Mouse (Mus musculus): Measurements from ENCODE around the gene Pak6. TPM values are rescaled to one million over a fixed set of nuclear protein-coding genes. Genes with fewer than 3 reads are reported as not detected.

Gene Pak6
- polyA plus RNA-seq, 1 experiment from 2014 or later: 0.30 TPM

GRCm38 (mm10) chr2:118728337-118728736, 65.2 kb downstream of the Pak6 start, which contains the start of gene Plcb2:
Gene Plcb2, minus strand, starts transcription at chr2:118728438.
- WGBS (ENCODE audit: insufficient replicate concordance): 14% methylated on average over 7 of the region's 7 CpGs
- Histone ChIP-seq H3K4me3 (ENCODE audit: low read depth, low read length) (peak within 1 kb of the TSS; percentile 33), H3K27me3 (ENCODE audit: control insufficient read depth, insufficient read depth, low read depth, low read length) (peaks cover 3% of the 10 kb centered on the region; the same call in 1 of the 2 replicates)

GRCm38 (mm10) chr2:118729194-118729593, 66.1 kb downstream of the Pak6 start:
- no peak for ATAC-seq (ENCODE audit: low read depth)
- peak overlapping the region; percentile 69 for H3K27ac ChIP-seq (ENCODE audit: low read length)
- H3K36me3 ChIP-seq (ENCODE audit: control insufficient read depth, insufficient read depth): no peaks in the 10 kb centered on the region
- H3K4me3 ChIP-seq (ENCODE audit: low read depth, low read length): no peak overlapping the region
- H3K4me2 ChIP-seq (ENCODE audit: low read depth, low read length): peak overlapping the region; percentile 6; the same call in 1 of the 2 replicates
- H3K4me1 ChIP-seq (ENCODE audit: control insufficient read depth, low read depth, low read length): peaks cover 7% of the 10 kb centered on the region
- 8% methylated on average over 4 of the region's 4 CpGs for WGBS (ENCODE audit: insufficient replicate concordance)
- no peak overlapping the region for H3K9ac ChIP-seq (ENCODE audit: low read depth, low read length)
- H3K9me3 ChIP-seq (replicated peaks; ENCODE audit: control insufficient read depth, low read length): no peaks in the 10 kb centered on the region
- peaks cover 4% of the 10 kb centered on the region for H3K27me3 ChIP-seq (ENCODE audit: control insufficient read depth, insufficient read depth, low read depth, low read length)

More at GRCm38 (mm10) chr2:118728337-118728736, 65.2 kb downstream of the Pak6 start, which contains the start of gene Plcb2:
- H3K36me3 ChIP-seq (ENCODE audit: control insufficient read depth, insufficient read depth): no peaks in the 10 kb centered on the region
- H3K4me2 ChIP-seq (ENCODE audit: low read depth, low read length): peak within 1 kb of the TSS; percentile 10
- H3K9ac ChIP-seq (ENCODE audit: low read depth, low read length): no peak within 1 kb of the TSS
- H3K9me3 ChIP-seq (replicated peaks; ENCODE audit: control insufficient read depth, low read length): no peaks in the 10 kb centered on the region
- peaks cover 7% of the 10 kb centered on the region for H3K4me1 ChIP-seq (ENCODE audit: control insufficient read depth, low read depth, low read length)
- peak within 1 kb of the TSS; percentile 69 for H3K27ac ChIP-seq (ENCODE audit: low read length)
- peak; percentile 49 for ATAC-seq (ENCODE audit: low read depth)

- no peak overlapping the region for H3K4me3 ChIP-seq (ENCODE audit: low read depth, low read length)
- H3K27ac ChIP-seq (ENCODE audit: low read length): no peak overlapping the region; the same call in 1 of the 2 replicates
- H3K4me1 ChIP-seq (ENCODE audit: control insufficient read depth, low read depth, low read length): peaks cover 7% of the 10 kb centered on the region
- H3K4me2 ChIP-seq (ENCODE audit: low read depth, low read length): no peak overlapping the region
- H3K9me3 ChIP-seq (replicated peaks; ENCODE audit: control insufficient read depth, low read length): no peaks in the 10 kb centered on the region
- no peak overlapping the region for H3K9ac ChIP-seq (ENCODE audit: low read depth, low read length)
- WGBS (ENCODE audit: insufficient replicate concordance): 20% methylated on average over 8 of the region's 8 CpGs
- H3K27me3 ChIP-seq (ENCODE audit: control insufficient read depth, insufficient read depth, low read depth, low read length): peaks cover 6% of the 10 kb centered on the region
- H3K36me3 ChIP-seq (ENCODE audit: control insufficient read depth, insufficient read depth): no peaks in the 10 kb centered on the region
- ATAC-seq (ENCODE audit: low read depth): no peak
These were observed 66.9 kb downstream of the Pak6 start for GRCm38 (mm10) chr2:118729816-118730621.

- H3K9me3 ChIP-seq (replicated peaks; ENCODE audit: control insufficient read depth, low read length): no peaks in the 10 kb centered on the region
- no peak overlapping the region for H3K27ac ChIP-seq (ENCODE audit: low read length)
- H3K27me3 ChIP-seq (ENCODE audit: control insufficient read depth, insufficient read depth, low read depth, low read length): peaks cover 6% of the 10 kb centered on the region
- H3K36me3 ChIP-seq (ENCODE audit: control insufficient read depth, insufficient read depth): no peaks in the 10 kb centered on the region
- no peak overlapping the region for H3K4me3 ChIP-seq (ENCODE audit: low read depth, low read length)
- H3K4me2 ChIP-seq (ENCODE audit: low read depth, low read length): no peak overlapping the region
- H3K9ac ChIP-seq (ENCODE audit: low read depth, low read length): no peak overlapping the region
- ATAC-seq (ENCODE audit: low read depth): no peak
- peaks cover 7% of the 10 kb centered on the region for H3K4me1 ChIP-seq (ENCODE audit: control insufficient read depth, low read depth, low read length)
- WGBS (ENCODE audit: insufficient replicate concordance): 7% methylated on average over 3 of the region's 3 CpGs
These were observed 67.5 kb downstream of the Pak6 start for GRCm38 (mm10) chr2:118730622-118730915.

- no peak overlapping the region for H3K4me2 ChIP-seq (ENCODE audit: low read depth, low read length)
These were observed 68.9 kb downstream of the Pak6 start for GRCm38 (mm10) chr2:118731981-118732380.

GRCm38 (mm10) chr2:118733341-118733740, 70.2 kb downstream of the Pak6 start:
- Histone ChIP-seq H3K9me3 (replicated peaks; ENCODE audit: control insufficient read depth, low read length) (no peaks in the 10 kb centered on the region), H3K9ac (ENCODE audit: low read depth, low read length) (no peak overlapping the region), H3K27ac (ENCODE audit: low read length) (no peak overlapping the region), H3K4me1 (ENCODE audit: control insufficient read depth, low read depth, low read length) (peaks cover 7% of the 10 kb centered on the region), H3K4me3 (ENCODE audit: low read depth, low read length) (no peak overlapping the region), H3K27me3 (ENCODE audit: control insufficient read depth, insufficient read depth, low read depth, low read length) (peaks cover 6% of the 10 kb centered on the region), H3K4me2 (ENCODE audit: low read depth, low read length) (no peak overlapping the region), H3K36me3 (ENCODE audit: control insufficient read depth, insufficient read depth) (no peaks in the 10 kb centered on the region)
- ATAC-seq (ENCODE audit: low read depth): no peak
- WGBS (ENCODE audit: insufficient replicate concordance): 69% methylated on average over 5 of the region's 5 CpGs

More at GRCm38 (mm10) chr2:118731981-118732380, 68.9 kb downstream of the Pak6 start:
- WGBS (ENCODE audit: insufficient replicate concordance): 65% methylated on average over 5 of the region's 5 CpGs
- Histone ChIP-seq H3K27me3 (ENCODE audit: control insufficient read depth, insufficient read depth, low read depth, low read length) (peaks cover 6% of the 10 kb centered on the region), H3K27ac (ENCODE audit: low read length) (no peak overlapping the region), H3K36me3 (ENCODE audit: control insufficient read depth, insufficient read depth) (no peaks in the 10 kb centered on the region), H3K4me3 (ENCODE audit: low read depth, low read length) (no peak overlapping the region), H3K9me3 (replicated peaks; ENCODE audit: control insufficient read depth, low read length) (no peaks in the 10 kb centered on the region), H3K9ac (ENCODE audit: low read depth, low read length) (no peak overlapping the region), H3K4me1 (ENCODE audit: control insufficient read depth, low read depth, low read length) (peaks cover 7% of the 10 kb centered on the region)
- ATAC-seq (ENCODE audit: low read depth): no peak

GRCm38 (mm10) chr2:118740341-118740740, 77.2 kb downstream of the Pak6 start:
- WGBS (ENCODE audit: insufficient replicate concordance): 19% methylated on average over 3 of the region's 3 CpGs
- Histone ChIP-seq H3K36me3 (ENCODE audit: control insufficient read depth, insufficient read depth) (no peaks in the 10 kb centered on the region), H3K9me3 (replicated peaks; ENCODE audit: control insufficient read depth, low read length) (no peaks in the 10 kb centered on the region), H3K27ac (ENCODE audit: low read length) (no peak overlapping the region), H3K4me2 (ENCODE audit: low read depth, low read length) (no peak overlapping the region), H3K9ac (ENCODE audit: low read depth, low read length) (no peak overlapping the region), H3K4me1 (ENCODE audit: control insufficient read depth, low read depth, low read length) (peaks cover 11% of the 10 kb centered on the region), H3K4me3 (ENCODE audit: low read depth, low read length) (no peak overlapping the region), H3K27me3 (ENCODE audit: control insufficient read depth, insufficient read depth, low read depth, low read length) (peaks cover 9% of the 10 kb centered on the region; the same call in 1 of the 2 replicates)
- ATAC-seq (ENCODE audit: low read depth): no peak

- Histone ChIP-seq H3K9ac (ENCODE audit: low read depth, low read length) (no peak overlapping the region), H3K4me2 (ENCODE audit: low read depth, low read length) (no peak overlapping the region), H3K4me1 (ENCODE audit: control insufficient read depth, low read depth, low read length) (peaks cover 12% of the 10 kb centered on the region), H3K27ac (ENCODE audit: low read length) (no peak overlapping the region), H3K36me3 (ENCODE audit: control insufficient read depth, insufficient read depth) (no peaks in the 10 kb centered on the region), H3K27me3 (ENCODE audit: control insufficient read depth, insufficient read depth, low read depth, low read length) (peaks cover 9% of the 10 kb centered on the region; the same call in 1 of the 2 replicates), H3K9me3 (replicated peaks; ENCODE audit: control insufficient read depth, low read length) (no peaks in the 10 kb centered on the region), H3K4me3 (ENCODE audit: low read depth, low read length) (no peak overlapping the region)
- WGBS (ENCODE audit: insufficient replicate concordance): 58% methylated on average over 9 of the region's 9 CpGs
- no peak for ATAC-seq (ENCODE audit: low read depth)
These were observed 78.1 kb downstream of the Pak6 start for GRCm38 (mm10) chr2:118741183-118741582.

- H3K27ac ChIP-seq (ENCODE audit: low read length): no peak overlapping the region
- peaks cover 9% of the 10 kb centered on the region; the same call in 1 of the 2 replicates for H3K27me3 ChIP-seq (ENCODE audit: control insufficient read depth, insufficient read depth, low read depth, low read length)
- H3K4me1 ChIP-seq (ENCODE audit: control insufficient read depth, low read depth, low read length): peaks cover 30% of the 10 kb centered on the region
- H3K9me3 ChIP-seq (replicated peaks; ENCODE audit: control insufficient read depth, low read length): no peaks in the 10 kb centered on the region
- H3K9ac ChIP-seq (ENCODE audit: low read depth, low read length): no peak overlapping the region
- no peak overlapping the region for H3K4me2 ChIP-seq (ENCODE audit: low read depth, low read length)
- 28% methylated on average over 8 of the region's 8 CpGs for WGBS (ENCODE audit: insufficient replicate concordance)
- no peak for ATAC-seq (ENCODE audit: low read depth)
- no peaks in the 10 kb centered on the region for H3K36me3 ChIP-seq (ENCODE audit: control insufficient read depth, insufficient read depth)
- no peak overlapping the region for H3K4me3 ChIP-seq (ENCODE audit: low read depth, low read length)
These were observed 80.3 kb downstream of the Pak6 start for GRCm38 (mm10) chr2:118743261-118743943.

Data from liver, embryonic 16.5 days (tissue).